Mouse (Mus musculus) stomach, embryonic 14.5 days (tissue): ENCODE data around the gene Gm10065. TPM values are rescaled to one million over a fixed set of nuclear protein-coding genes. Genes with fewer than 3 reads are reported as not detected.
"Not testable (repeated sequence)": the region's sequence is repeated elsewhere in the genome, so short reads cannot be mapped to it uniquely, and the experiment has no call there.

Source experiments
- ATAC-seq: fragments of 200-750 bp; cut with Nextera tagmentation; 2 replicates; pipeline ENCODE4 v1.8.0; 2017; ENCODE audit warnings: low read depth, moderate TSS enrichment; ENCODE audit not compliant: insufficient number of reproducible peaks, insufficient read depth, low FRiP score
- H3K27ac ChIP-seq: fragments of 300-500 bp; sonication (generic); 2 replicates; pipeline ENCODE4 v1.5.1; 2014; ENCODE audit warnings: mild to moderate bottlenecking, low read length, moderate library complexity, mixed read lengths
- H3K27me3 ChIP-seq: fragments of 300-500 bp; sonication (generic); 2 replicates; pipeline ENCODE4 v1.6.1; 2014; ENCODE audit warnings: low read length, control low read depth, mixed read lengths; ENCODE audit not compliant: control insufficient read depth, insufficient read depth
- H3K36me3 ChIP-seq: fragments of 300-500 bp; sonication (generic); 2 replicates; pipeline ENCODE4 v1.6.1; 2014; ENCODE audit warnings: mild to moderate bottlenecking, control low read depth, low read length, moderate library complexity, mixed read lengths; ENCODE audit not compliant: control insufficient read depth, insufficient read depth
- H3K4me1 ChIP-seq: fragments of 300-500 bp; sonication (generic); 2 replicates; pipeline ENCODE4 v1.6.1; 2014; ENCODE audit warnings: low read length, control low read depth, mixed read lengths; ENCODE audit not compliant: control insufficient read depth, insufficient read depth
- H3K4me2 ChIP-seq: fragments of 300-500 bp; sonication (generic); replicated peaks from 2 replicates; pipeline ENCODE4 v1.6.1; 2014; ENCODE audit warnings: low read depth, low read length, control low read depth
- H3K4me3 ChIP-seq: fragments of 300-500 bp; sonication (generic); 2 replicates; pipeline ENCODE4 v1.5.1; 2014; ENCODE audit warnings: low read depth, low read length, control low read depth
- H3K9ac ChIP-seq: fragments of 300-500 bp; sonication (generic); replicated peaks from 2 replicates; pipeline ENCODE4 v1.6.1; 2014; ENCODE audit warnings: low read depth, mild to moderate bottlenecking, control low read depth, low read length, moderate library complexity, mixed read lengths
- H3K9me3 ChIP-seq: fragments of 300-500 bp; sonication (generic); 2 replicates; pipeline ENCODE4 v1.6.1; 2016; ENCODE audit warnings: low read depth, low read length, control low read depth; ENCODE audit not compliant: control insufficient read depth
- WGBS: fragments of 180-500 bp; shearing (Covaris S2); extraction: QIAGEN DNeasy Blood & Tissue Kit; methylation state at CpG from one replicate; pipeline ENCODE4 v1.1.7; 2014; 5-methylcytosine and 5-hydroxymethylcytosine counted together
- polyA plus RNA-seq: library from polyadenylated mRNA; unstranded; fragments of >200 nt; fragmentation: Nextera tagmentation; extraction: Ambion mirVana; gene quantifications from 2 replicates; pipeline ENCODE4 v1.2.1, GENCODE M21; 2014

The Gm10065 gene
- not detected in 2 replicates for polyA plus RNA-seq

DNA sequence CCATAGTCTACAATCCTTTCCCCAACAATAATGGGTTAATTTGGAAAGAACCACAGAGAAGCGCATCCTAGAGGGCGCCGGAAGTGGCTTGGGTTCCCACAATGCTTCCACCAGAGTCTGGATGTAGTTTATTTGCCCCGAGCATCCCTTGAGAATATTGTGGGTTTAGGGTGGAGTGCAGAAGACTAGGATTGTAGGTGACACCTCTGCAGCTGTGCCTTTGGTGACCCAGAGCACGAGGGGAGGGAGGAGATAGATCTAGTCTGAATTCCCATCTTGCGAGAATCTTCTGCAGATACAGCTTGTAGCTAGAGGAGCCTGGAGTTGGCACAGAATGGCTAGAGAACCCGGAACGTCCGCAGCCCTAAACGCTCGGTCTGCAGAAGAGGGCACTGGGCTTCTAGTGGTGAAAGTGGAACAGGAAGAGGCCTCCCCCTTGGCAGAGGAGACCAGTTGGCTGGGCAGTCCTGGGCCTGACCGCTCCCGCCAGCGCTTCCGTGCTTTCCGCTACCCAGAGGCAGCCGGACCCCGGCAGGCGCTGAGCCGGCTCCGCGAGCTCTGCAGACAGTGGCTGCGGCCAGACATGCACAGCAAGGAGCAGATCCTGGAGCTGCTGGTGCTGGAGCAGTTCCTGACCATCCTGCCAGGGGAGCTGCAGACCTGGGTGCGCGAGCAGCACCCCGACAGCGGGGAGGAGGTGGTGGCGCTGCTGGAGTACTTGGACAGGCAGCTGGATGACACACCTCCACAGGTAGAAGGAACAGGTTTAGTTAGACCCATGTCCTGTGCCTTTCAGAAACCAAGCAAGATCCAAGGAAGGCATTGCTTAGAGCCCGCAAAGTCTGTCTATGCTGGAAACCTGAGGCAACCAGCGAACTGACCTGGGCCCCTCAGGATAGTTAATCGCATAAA, at the start of gene Gm10065, which contains the start of gene Zkscan4:
Gm10065 (minus strand) TSS at position 683 of the 912 bp plus-strand sequence.
Zkscan4 (plus strand) TSS at position 149 of the 912 bp plus-strand sequence.
- H3K36me3 ChIP-seq, H3K4me1 ChIP-seq, H3K27me3 ChIP-seq, H3K9me3 ChIP-seq: not testable (repeated sequence)
- Histone ChIP-seq H3K27ac (peak within 1 kb of the TSS; percentile 53; the same call in 1 of the 2 replicates), H3K4me3 (peak within 1 kb of the TSS; percentile 44), H3K9ac (peak within 1 kb of the TSS; percentile 34; the same call in 1 of the 2 replicates), H3K4me2 (peak within 1 kb of the TSS; percentile 53)
- WGBS = 4% methylated on average over 31 of the region's 31 CpGs
- ATAC-seq = peak; percentile 74; the same call in 1 of the 2 replicates

DNA sequence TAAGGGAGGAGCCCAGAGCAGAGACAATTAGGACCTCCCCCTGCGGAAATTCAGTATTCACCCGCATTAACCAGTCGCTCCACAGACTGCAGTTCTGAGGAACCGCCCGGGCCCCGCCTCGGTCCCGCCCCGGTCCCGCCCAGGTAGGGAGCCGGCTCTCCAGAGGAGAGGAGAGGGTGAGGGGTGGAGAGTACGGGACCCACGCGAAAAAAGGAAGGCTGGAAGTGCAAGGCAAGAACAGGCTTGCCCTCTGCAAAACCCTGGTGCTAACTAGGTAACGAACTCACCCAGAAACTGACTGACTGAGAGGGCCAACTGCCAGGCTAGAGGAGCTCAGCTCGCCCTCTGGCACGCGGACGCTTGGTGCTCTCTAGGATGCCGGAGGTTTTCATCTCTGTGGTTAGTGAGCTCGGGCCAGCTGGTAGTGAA, 27.0 kb upstream of the Gm10065 start:
- peak; percentile 99 for ATAC-seq
- H3K4me1 ChIP-seq = no peaks in the 10 kb centered on the region
- peak overlapping the region; percentile 33 for H3K9ac ChIP-seq
- no peaks in the 10 kb centered on the region for H3K36me3 ChIP-seq
- peak overlapping the region; percentile 49 for H3K4me2 ChIP-seq
- peak overlapping the region; percentile 62; the same call in 1 of the 2 replicates for H3K27ac ChIP-seq
- no peaks in the 10 kb centered on the region for H3K27me3 ChIP-seq
- H3K9me3 ChIP-seq = no peaks in the 10 kb centered on the region
- 0% methylated on average over 21 of the region's 21 CpGs for WGBS
- peak overlapping the region; percentile 46 for H3K4me3 ChIP-seq

DNA sequence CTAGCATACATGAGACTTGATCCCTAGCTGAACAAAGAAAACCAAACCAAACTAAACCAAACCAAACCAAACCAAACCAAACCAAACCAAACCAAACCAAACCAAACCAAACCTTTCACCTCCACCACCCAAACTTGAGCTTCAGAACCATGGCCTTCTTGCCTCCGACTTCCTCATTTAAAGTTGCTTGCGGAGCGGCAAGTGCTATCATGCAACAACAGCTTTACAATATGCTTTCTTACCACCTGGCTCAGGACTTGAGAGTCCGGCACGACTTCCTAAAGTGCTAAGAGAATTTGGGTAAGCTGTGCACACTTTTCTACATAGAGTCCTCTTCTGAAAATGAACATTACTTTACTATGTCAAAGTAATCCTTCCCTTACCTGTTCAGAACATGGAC, 23.1 kb upstream of the Gm10065 start:
- Histone ChIP-seq H3K9ac (no peak overlapping the region), H3K4me2 (no peak overlapping the region), H3K4me3 (no peak overlapping the region), H3K4me1 (no peaks in the 10 kb centered on the region), H3K27ac (no peak overlapping the region), H3K27me3 (no peaks in the 10 kb centered on the region), H3K9me3 (no peaks in the 10 kb centered on the region), H3K36me3 (no peaks in the 10 kb centered on the region)
- 89% methylated on average over 5 of the region's 5 CpGs for WGBS
- ATAC-seq = no peak

GRCm38 (mm10) chr13:21501182-21501581, 21.9 kb upstream of the Gm10065 start, which contains the start of gene Gm11273:
TSS of gene Gm11273 (minus strand) at chr13:21501418.
- not testable (repeated sequence) for H3K4me1 ChIP-seq, H3K36me3 ChIP-seq, H3K4me2 ChIP-seq, H3K9ac ChIP-seq, H3K27me3 ChIP-seq, H3K27ac ChIP-seq, H3K9me3 ChIP-seq, ATAC-seq, H3K4me3 ChIP-seq
- 94% methylated on average over 17 of the region's 17 CpGs for WGBS

DNA sequence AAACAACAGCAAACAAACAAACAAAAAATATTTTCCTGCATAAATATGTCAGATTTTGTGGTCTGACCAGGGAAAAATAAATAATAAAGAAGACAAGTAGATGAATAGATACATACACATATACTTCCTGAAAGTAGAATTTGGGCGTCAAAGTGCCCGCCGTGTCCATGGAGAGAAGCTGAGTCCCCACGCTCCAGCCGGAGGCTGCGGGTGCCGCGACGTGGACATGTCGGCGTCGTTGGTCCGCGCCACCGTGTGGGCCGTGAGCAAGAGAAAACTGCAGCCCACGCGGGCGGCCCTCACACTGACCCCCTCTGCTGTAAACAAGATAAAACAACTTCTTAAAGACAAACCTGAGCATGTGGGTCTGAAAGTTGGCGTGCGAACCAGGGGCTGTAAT, 15.8 kb upstream of the Gm10065 start, which contains the start of gene AK157302:
AK157302 (plus strand) TSS at position 144 of the 400 bp plus-strand sequence.
- H3K4me2 ChIP-seq = no peak within 1 kb of the TSS
- no peak within 1 kb of the TSS for H3K9ac ChIP-seq
- no peaks in the 10 kb centered on the region for H3K27me3 ChIP-seq
- H3K4me1 ChIP-seq = no peaks in the 10 kb centered on the region
- WGBS = 93% methylated on average over 21 of the region's 21 CpGs
- H3K36me3 ChIP-seq = no peaks in the 10 kb centered on the region
- H3K4me3 ChIP-seq = no peak within 1 kb of the TSS
- no peak within 1 kb of the TSS for H3K27ac ChIP-seq
- ATAC-seq = no peak
- H3K9me3 ChIP-seq = no peaks in the 10 kb centered on the region

DNA sequence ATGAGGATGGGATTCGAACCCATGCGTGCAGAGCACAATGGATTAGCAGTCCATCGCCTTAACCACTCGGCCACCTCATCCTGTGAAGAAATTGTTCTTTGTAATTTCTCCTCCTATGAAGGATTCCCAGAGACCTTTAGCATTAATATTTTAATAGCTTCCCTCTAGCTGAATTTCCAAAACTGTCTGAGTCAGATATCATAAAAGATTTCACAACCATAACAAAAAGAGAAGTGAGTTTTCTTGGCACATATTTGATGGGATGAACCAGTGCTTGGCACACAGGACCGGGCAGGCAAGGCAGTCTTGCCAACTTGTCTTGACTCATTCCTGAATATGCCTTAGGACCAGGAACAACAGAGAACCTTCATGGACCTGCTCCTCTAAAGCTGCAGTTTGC, 13.6 kb upstream of the Gm10065 start:
- Histone ChIP-seq H3K4me2 (no peak overlapping the region), H3K4me3 (no peak overlapping the region), H3K36me3 (no peaks in the 10 kb centered on the region), H3K4me1 (no peaks in the 10 kb centered on the region), H3K27me3 (no peaks in the 10 kb centered on the region), H3K9ac (no peak overlapping the region), H3K27ac (no peak overlapping the region), H3K9me3 (no peaks in the 10 kb centered on the region)
- WGBS = 94% methylated on average over 5 of the region's 5 CpGs
- ATAC-seq = no peak

DNA sequence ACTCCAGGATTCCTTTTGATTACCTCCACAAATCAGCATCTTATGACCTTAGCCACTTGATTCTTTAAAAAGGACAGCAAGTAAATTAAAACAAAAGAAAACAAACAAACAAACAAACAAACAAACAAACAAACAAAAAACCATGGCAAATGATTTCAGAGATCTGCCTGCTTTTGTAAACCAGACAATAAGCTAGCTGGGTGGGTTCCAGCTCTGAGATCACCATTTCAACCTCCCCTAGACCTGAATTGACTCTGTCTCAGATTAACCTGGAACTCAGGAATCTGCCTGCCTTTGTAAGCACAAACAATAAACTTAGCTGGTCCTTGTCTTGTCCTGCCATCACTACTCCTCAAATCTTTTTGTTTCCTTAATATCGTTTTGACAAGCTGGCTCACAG, 7.6 kb upstream of the Gm10065 start:
- Histone ChIP-seq H3K27me3 (no peaks in the 10 kb centered on the region), H3K36me3 (peaks cover 6% of the 10 kb centered on the region), H3K4me2 (no peak overlapping the region), H3K4me1 (no peaks in the 10 kb centered on the region), H3K4me3 (no peak overlapping the region), H3K9ac (no peak overlapping the region), H3K27ac (no peak overlapping the region), H3K9me3 (no peaks in the 10 kb centered on the region; the same call in 1 of the 2 replicates)
- ATAC-seq = no peak
- WGBS = 85% methylated on average over 1 of the region's 1 CpGs

DNA sequence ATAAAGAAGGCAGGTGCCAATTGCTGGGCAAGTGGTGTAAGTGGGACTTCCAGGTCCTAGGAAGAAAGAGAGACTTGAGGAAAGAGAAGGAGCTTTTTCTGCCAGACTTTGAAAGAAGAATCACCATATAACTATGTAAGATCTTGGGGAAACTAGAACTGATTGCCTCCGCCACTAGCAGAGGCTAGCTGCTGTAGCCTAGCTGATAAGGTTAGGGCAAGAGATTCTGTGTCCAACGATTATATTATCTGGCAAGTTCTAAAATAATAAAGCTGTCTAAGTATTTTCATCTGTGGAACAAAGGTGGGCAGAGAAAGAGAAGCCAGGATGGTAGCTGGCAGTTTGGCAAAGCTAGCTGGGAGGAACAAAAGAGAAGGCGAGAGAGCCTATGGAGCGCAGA, 6.8 kb downstream of the Gm10065 start:
- WGBS = 35% methylated on average over 4 of the region's 4 CpGs

More for the DNA sequence above, 6.8 kb downstream of the Gm10065 start:
- H3K27me3 ChIP-seq = no peaks in the 10 kb centered on the region
- no peak for ATAC-seq
- no peak overlapping the region for H3K4me2 ChIP-seq
- no peaks in the 10 kb centered on the region for H3K9me3 ChIP-seq
- H3K9ac ChIP-seq = no peak overlapping the region
- no peaks in the 10 kb centered on the region for H3K36me3 ChIP-seq
- H3K4me1 ChIP-seq = no peaks in the 10 kb centered on the region
- H3K27ac ChIP-seq = no peak overlapping the region
- no peak overlapping the region for H3K4me3 ChIP-seq
